Mouse (Mus musculus): ENCODE measurements around the gene I830077J02Rik.
"Not testable (repeated sequence)": the region's sequence is repeated elsewhere in the genome, so short reads cannot be mapped to it uniquely, and the experiment has no call there.

Gene I830077J02Rik

GRCm38 (mm10) chr3:105932240-105933071, at the start of gene I830077J02Rik:
Gene I830077J02Rik (minus strand): TSS chr3:105932664.
- DNase-seq (ENCODE audit: low spot score in 2 of 2): no peak

GRCm38 (mm10) chr3:105974174-105974573, 41.7 kb upstream of the I830077J02Rik start:
- no peak for DNase-seq (ENCODE audit: low spot score in 2 of 2)

DNA sequence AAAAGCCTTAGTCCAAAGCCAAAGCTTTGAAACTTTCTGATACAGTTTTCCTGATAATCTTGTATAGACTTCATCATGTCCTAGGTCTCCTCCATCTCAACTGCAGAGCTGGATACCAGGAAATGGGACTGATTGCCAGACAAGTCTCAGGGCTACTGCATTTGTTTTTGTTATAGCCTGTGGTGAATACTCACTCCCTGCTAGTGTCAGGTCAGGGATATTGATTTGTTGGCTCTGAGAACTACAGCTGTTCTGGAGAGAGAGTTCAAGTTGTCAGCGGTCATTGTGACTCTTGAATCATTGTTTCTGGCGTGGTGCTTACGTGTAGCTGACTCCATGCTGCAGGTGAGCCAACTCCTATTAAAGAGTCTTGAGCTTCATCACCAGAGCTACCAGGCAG, 40.9 kb upstream of the I830077J02Rik start, which contains the start of gene Ovgp1:
TSS of gene Ovgp1 (plus strand) at position 301 of the 400 bp plus-strand sequence.
- DNase-seq (ENCODE audit: low spot score in 2 of 2): no peak

GRCm38 (mm10) chr3:105971831-105972446, 39.5 kb upstream of the I830077J02Rik start:
- no peak for DNase-seq (ENCODE audit: low spot score in 2 of 2)

DNA sequence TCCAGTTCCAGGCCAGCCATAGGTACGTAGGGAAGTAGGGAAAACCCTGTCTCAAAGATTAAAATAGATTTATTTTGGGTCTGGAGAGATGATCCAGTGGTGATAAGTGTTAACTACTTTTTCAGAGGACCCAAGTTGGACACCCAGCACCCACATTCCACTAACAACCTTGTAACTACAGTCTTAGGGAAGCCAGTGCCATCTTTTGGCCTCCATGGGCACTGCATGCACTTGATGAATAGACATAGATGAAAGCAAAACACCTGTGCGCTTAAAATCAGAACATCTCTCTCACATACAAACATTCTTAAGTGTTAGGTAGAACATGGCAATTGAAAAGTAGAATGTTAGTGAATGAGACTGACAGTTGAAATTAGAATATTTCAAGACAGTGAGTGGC, 28.2 kb upstream of the I830077J02Rik start:
- DNase-seq (ENCODE audit: low spot score in 2 of 2): no peak

GRCm38 (mm10) chr3:105959999-105960398, 27.5 kb upstream of the I830077J02Rik start, which contains the start of gene Atp5f1:
Gene Atp5f1 (minus strand): TSS chr3:105960099.
- DNase-seq (ENCODE audit: low spot score in 2 of 2): no peak

DNA sequence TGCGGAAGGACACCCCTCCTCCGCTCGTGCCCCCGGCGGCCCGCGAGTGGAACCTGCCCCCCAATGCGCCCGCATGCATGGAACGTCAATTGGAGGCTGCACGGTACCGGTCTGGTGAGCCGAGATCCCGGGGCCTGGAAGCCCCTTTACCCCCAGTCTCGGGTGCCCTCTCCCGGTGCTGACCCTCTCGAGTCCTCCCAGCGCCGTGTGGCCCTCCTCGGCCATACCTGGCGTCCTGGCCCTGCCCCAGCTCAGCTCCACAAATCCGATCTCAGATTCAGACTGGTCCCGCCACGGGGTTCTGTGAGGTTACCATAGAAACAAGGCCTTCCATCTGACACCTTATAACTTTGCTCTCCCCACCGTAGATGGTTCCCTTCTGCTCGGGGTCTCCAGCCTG, 27.1 kb upstream of the I830077J02Rik start:
- DNase-seq (ENCODE audit: low spot score in 2 of 2): no peak

- DNase-seq (ENCODE audit: low spot score in 2 of 2): peak; percentile 93 to 95
Observed at GRCm38 (mm10) chr3:105958974-105959580, 26.6 kb upstream of the I830077J02Rik start, which contains the start of gene Wdr77. Gene Wdr77 (plus strand): TSS chr3:105959369.

DNA sequence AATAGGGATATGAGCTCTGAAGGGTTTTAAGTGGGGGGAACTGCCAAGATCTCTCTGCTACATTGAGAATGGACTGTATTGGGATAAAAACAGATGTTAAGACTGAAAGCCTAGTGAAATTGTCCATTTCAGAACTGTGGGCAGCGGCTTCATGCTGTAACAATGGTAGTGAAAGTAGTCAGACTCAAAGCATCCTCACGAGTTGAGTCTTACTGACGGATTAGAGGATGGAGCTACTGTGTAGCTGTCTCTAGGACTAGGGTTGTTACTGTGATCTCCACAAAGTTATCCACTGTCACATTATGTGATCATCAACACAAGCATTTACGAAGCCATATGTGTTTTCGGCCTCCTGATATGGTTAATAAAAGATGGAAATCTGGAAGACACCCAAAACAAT, 25.7 kb upstream of the I830077J02Rik start:
- DNase-seq (ENCODE audit: low spot score in 2 of 2): no peak

DNA sequence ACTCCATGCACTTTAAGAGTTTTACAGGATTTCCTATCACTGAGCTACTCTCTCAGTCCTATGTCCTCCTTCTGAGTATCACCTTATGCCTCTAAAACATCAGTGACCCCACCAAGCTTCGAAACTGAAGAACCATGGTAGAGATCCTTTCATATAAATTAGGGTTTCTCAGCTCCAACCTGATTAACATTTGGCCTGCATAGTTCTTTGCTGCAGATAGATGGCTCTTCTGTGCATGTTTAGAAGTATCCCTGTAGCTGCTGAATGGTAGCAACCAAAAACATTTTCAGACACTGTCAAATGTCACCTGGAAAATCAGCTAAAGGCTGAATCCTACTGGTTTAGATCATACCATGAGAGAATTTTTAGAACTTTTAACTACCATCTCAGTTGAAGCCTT, 24.8 kb upstream of the I830077J02Rik start:
- DNase-seq (ENCODE audit: low spot score in 2 of 2): no peak

DNA sequence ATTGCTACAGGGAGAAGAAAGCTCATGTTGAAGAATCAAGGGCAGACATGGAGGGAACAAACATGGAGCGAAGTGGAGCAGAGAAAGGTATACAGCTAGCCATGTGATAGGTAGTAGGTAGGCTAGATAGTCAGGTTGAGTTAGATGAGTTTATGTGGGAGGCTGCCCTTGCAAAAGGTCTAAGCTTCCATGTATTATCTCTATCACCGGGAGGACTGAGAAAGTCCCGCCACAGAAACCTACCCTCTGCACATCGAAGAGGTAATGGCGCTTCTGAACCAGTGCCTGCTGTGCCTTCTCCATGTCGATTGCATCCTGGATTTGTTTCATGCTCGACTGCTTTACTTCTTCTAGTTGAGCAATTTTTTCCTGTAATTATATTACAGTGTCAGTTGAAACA, 18.9 kb upstream of the I830077J02Rik start:
- DNase-seq (ENCODE audit: low spot score in 2 of 2): no peak

DNA sequence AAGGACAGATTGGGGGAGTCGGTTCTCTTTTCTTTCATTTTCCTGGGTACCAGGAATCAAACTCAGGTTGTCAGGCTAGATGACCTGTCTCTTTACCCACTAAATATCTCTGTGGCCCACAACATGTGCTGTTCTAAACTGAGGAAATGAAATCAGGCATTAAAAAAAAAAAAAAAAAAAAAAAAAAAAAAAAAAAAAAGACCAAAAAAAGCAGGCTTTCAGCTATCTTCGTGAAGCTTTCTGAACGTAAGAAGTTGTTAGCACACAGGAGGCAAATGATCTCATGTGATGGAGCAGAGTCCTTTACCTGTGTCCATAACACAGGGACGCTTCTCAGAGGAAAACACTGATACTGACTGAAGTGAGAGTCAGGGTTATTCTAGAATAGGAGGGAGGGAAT, 3.6 kb upstream of the I830077J02Rik start:
- DNase-seq (ENCODE audit: low spot score in 2 of 2): no peak

DNA sequence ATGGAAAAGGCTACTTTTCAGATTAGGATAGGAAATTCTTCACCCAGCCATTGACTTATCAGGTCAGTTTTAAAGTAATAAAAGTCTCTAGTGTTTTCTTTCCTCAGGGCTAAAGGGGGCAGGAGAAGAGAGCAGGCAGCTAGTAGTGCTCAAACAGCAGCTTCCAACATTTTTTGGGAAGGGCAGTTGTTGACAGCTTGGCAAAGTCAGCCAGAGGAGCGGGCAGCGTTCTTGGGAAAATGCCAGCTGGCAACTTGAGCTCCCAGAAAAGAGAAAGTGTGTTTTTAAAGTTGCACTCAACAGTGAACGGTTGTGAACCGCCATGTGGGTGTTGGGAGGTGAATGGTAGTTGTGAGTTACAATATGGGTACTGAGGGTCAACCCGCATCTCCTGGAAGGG, 2.6 kb upstream of the I830077J02Rik start:
- no peak for DNase-seq (ENCODE audit: low spot score in 2 of 2)

- DNase-seq (ENCODE audit: low spot score in 2 of 2): peak in 1 of 2 experiments; percentile 34
Observed at GRCm38 (mm10) chr3:105933926-105934325, 1.5 kb upstream of the I830077J02Rik start.

- DNase-seq (ENCODE audit: low spot score in 2 of 2): no peak
Observed at GRCm38 (mm10) chr3:105931095-105931494, 1.4 kb downstream of the I830077J02Rik start.

DNA sequence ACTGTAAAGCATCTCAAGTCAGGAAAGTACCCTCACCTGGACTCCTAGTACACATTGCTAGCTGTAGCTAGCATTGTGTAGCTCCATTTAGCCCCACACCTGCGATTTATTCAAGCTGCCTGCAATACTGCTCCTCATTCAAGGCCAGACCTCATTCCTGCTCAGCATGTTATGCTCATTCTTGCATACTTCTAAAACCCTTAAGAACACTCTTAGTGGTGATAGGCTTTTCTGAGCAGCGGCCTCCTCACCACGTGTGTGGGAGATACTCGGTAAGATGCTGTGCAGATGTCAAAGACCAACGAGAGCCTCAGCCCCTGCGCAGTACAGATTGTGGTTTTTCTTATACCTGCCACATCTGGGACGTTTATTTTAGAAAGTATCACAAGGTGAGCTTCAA, 2.6 kb downstream of the I830077J02Rik start:
- DNase-seq (ENCODE audit: low spot score in 2 of 2): no peak

DNA sequence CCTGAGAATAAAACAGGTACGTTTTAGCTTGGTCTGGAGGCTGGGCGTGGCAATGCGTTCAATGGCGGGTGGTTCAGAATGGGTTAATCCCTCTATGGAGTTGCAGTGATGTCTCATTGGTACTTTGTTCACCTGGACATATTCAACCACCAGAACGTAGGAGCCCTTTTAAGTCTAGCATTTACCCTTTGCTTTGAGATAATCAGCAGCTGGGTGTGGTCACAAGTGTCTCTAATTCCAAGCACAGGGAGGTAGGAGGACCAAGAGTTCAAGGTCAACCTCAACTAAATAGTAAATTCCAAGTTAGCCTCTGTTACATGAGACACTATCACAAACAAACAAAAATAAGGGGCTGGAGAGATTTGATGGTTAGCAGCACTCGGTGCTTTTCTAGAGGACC, 3.7 kb downstream of the I830077J02Rik start:
- DNase-seq (ENCODE audit: low spot score in 2 of 2): no peak

DNA sequence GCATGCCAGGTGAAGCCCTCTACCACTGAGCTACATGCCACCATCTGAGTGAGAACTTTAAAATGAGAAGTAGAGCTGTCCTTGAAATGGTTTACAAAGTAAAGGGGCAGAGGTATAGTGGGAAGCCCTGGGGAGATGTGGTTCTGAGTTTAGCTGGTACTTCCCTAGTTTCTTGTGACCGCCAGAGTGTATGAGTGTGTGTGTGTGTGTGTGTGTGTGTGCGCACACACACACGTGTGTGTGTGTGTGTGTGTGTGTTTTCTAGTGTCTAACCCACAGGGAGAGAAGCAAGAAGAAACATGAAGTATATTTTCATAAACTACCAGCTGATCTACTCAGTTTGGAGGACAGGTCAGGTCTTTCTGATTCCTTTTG, 4.3 kb downstream of the I830077J02Rik start:
- DNase-seq (ENCODE audit: low spot score in 2 of 2): no peak

DNA sequence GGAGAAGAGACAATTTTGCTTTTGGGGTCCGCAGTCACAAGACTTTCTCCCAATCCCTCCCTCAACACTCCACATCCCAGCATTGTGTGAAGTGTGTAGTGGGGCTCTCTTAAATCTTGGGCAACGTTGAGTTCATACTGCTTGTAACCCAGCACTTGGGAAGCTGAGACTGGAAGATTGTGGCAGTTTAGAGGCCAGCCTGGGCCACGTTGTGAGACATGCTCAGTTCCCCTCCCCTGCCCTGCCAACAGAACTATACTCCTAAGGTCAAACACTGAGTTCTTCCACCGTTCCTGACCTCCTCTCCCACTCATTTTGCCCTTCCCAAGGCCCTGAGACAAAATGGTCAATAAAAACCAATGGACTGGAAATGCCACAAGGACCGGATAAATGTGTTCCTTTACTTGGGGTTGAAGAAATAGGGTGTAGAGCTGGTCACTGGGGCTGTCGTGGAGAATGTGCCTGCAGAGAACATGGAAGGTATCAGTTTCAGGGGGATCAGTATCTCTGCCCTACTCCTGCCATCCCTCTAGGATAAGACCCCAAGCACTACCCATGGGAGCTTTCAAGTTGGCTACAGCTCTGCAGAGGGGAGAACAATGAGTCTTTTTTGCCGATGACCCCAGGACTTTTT, 4.8 kb downstream of the I830077J02Rik start:
- no peak for DNase-seq (ENCODE audit: low spot score in 2 of 2)

DNA sequence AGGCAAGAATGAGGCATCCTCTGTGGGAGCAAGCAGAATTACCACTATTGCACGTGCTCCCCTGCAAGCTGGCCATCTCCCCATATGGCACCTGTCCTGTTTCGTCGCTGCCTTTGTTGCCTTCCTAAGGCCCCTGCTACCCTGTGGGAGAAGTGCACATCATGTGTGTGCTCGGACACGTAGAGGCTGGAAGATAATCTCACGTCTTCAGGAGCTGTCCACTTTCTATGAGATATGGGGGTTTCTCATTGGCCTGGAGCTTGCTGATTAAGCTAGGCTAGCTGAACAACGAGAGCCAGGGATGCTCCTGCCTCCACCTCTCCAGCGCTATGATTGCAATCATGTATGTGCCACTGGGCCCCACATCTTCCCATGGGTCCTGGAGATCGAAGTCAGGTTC, 7.8 kb downstream of the I830077J02Rik start:
- DNase-seq (ENCODE audit: low spot score in 2 of 2): no peak

DNA sequence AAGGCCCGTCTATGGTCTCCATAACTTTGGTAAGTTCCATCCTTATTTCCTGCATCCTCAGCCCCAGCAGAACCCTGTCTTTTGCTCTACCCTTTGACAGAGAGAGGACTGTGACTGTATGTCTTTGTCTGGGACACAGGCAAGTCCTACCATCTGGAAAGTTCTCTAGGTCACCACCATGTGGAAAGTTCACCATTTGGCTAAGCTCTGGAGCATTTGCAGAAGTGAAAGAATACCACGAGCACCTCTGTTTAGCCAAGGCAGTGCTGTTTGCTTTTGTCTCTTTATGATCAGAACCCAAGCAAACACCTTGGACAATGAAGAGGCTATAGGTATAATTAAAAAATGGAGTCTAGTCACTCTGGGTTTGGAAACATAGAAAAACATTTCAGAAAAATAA, 10.5 kb downstream of the I830077J02Rik start:
- no peak for DNase-seq (ENCODE audit: low spot score in 2 of 2)

GRCm38 (mm10) chr3:105920743-105921142, 11.7 kb downstream of the I830077J02Rik start:
- not testable (repeated sequence) for DNase-seq (ENCODE audit: low spot score in 2 of 2)
